Mouse (Mus musculus) G1E-ER4 (cell line): Measurements from ENCODE around the gene Gmppb. TPM values are rescaled to one million over a fixed set of nuclear protein-coding genes. Genes with fewer than 3 reads are reported as not detected.

Experiments
- GATA1 ChIP-seq: IDR thresholded peaks from one replicate; pipeline ENCODE4 v1.8.0; 2012; ENCODE audit warnings: low read length, inconsistent platforms
- polyA plus RNA-seq: library from polyadenylated mRNA; stranded (reverse); fragments of >175 nt; gene quantifications from 2 replicates; pipeline ENCODE4 v1.2.3, GENCODE M21; 2012

The Gmppb gene
- polyA plus RNA-seq: 7.7 and 10.5 TPM in 2 replicates

GRCm38 (mm10) chr9:108049016-108049455 lies at the start of gene Gmppb:
TSS of gene Gmppb (plus strand) at chr9:108049242.
- no peak for TF ChIP-seq GATA1

DNA sequence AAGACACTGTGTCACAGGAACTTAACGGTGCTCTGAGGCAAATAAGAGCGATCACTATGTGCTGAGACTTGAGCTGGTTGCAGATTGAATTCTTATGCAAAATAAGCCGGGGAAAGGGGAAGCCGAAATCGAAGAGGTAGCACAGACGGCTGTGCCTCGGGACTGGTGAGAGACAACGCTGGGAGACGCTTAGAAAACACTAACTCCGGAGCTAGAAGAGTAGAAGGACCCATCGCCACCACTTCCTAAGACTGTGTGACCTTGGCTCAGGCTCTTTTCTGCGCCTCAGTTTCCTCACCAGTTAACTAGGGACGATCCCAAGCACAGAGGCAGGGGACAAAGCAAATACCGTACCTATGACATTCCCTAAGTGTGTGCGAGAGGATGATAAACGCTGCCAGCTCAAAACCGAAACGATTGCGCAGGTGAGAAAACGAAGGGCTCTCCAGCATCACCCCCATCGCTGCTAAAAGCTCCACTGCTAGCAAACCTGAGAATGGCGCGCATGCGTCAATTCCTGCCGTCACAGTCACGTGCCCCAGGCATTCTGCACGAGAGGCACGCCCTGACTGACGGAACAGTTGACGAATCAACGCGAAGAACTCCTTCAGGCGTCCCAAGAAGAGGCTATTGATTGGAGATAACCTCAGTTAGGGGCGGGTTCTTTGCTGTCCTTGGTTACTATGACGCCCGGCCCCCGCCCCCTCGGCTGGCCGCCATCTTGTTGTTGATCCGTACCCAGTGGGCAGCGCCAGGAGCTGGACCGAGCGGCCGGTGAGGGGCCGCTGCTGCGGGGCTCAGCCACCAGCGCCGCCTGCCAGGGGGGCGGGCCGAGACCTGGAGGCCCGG lies 46.9 kb upstream of the Gmppb start, which contains the start of gene Ip6k1:
Gene Ip6k1 (plus strand): TSS at position 580 of the 849 bp plus-strand sequence.
- no peak for TF ChIP-seq GATA1

GRCm38 (mm10) chr9:108002778-108003530 lies 46.1 kb upstream of the Gmppb start:
- no peak for TF ChIP-seq GATA1

DNA sequence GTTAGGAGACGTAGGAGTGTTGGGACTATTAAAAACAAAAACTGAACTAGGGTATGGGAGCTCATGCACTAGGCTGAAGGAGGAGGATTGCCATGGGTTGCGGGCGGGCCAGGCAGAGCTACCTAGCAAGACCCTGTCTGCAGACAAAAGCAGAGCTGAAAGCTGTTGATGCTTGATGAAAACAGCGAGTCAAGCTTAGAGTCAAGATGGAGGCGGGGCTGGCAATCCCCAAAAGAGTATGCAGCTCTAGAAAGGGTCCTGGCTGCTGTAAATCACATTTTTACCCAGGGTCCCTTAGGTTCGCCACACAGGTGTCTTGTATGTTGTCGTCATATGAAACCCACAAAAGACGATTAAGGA lies 45.5 kb upstream of the Gmppb start:
- TF ChIP-seq GATA1: no peak

GRCm38 (mm10) chr9:108008041-108008440 lies 41.0 kb upstream of the Gmppb start:
- no peak for TF ChIP-seq GATA1

DNA sequence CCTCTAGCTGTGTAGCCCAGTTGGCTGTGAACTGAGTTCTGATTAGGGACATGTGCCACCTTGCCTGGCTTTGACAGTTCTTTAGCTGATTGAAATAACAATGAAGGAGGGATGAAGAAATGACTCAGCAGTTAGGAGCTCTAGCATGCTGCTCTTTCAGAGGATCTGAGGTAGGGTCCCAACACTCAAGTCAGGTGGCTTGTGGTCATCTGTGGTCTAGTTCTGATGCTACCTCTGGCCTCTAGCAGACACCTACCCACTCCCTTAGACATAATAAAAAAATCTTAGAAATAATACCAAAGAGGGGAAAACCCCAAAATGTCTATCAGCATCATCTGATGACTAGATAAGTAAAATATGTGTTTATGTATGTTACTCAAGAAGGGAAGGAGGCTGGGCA lies 38.7 kb upstream of the Gmppb start:
- TF ChIP-seq GATA1: no peak

DNA sequence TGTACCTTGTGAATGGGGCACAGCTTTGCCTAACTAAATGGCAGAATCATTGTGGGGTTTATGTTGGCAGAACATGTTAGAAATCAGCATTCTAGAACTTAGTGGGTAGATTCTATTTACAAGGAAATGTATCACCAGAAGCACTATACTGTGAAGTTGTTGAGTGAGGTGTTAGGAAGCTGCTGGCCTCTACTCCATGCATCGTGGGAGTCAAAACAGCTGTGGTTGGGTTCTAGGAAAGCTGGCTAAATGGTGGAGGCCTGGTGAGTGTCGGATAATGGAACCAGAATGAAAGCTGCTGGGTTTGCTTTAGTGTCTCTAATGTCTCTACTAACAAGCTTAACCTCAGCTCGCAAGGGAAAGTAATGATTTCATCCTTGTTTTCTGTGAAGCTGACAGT lies 31.9 kb upstream of the Gmppb start:
- TF ChIP-seq GATA1: no peak

GRCm38 (mm10) chr9:108020741-108021140 lies 28.3 kb upstream of the Gmppb start:
- no peak for TF ChIP-seq GATA1

GRCm38 (mm10) chr9:108023216-108023615 lies 25.8 kb upstream of the Gmppb start:
- no peak for TF ChIP-seq GATA1

DNA sequence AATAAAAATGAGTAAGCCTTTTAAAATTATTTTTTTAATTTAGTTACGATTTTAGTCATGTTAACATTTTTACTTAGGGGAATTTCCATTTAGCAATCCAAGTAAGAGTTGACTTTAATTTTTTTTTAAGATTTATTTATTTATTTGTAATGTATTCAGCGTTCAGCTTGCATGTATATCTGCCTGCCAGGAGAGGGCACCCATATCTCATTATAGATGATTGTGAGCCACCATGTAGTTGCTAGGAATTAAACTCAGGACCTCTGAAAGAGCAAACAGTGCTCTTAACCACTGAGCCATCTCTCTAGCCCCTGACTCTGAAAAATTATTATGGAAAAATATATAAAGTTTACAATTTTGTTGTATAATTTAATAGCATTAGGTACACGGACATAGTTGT lies 22.5 kb upstream of the Gmppb start:
- TF ChIP-seq GATA1: no peak

GRCm38 (mm10) chr9:108027867-108028266 lies 21.2 kb upstream of the Gmppb start:
- no peak for TF ChIP-seq GATA1

DNA sequence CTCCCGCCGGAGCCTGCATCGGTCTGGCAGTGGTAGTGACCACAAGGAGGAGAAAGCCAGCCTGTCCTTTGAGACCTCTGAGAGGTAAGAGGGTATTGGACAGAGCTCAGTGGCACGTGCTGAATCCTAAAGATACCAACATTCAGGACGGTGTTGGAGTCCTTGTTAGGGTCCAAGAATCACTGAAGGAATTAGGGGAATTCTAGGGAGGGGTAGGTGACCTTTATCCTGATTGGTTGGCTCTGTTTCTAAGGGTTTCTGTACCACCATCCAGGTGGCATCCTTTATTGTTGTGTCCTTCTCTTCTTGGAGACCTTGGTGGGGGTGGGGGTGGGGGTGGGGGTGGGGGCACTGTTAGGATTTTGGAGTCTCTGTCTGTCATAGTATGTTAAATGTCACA lies 16.9 kb upstream of the Gmppb start:
- TF ChIP-seq GATA1: no peak

- no peak for TF ChIP-seq GATA1
Measured at GRCm38 (mm10) chr9:108035331-108036156, 13.5 kb upstream of the Gmppb start.

DNA sequence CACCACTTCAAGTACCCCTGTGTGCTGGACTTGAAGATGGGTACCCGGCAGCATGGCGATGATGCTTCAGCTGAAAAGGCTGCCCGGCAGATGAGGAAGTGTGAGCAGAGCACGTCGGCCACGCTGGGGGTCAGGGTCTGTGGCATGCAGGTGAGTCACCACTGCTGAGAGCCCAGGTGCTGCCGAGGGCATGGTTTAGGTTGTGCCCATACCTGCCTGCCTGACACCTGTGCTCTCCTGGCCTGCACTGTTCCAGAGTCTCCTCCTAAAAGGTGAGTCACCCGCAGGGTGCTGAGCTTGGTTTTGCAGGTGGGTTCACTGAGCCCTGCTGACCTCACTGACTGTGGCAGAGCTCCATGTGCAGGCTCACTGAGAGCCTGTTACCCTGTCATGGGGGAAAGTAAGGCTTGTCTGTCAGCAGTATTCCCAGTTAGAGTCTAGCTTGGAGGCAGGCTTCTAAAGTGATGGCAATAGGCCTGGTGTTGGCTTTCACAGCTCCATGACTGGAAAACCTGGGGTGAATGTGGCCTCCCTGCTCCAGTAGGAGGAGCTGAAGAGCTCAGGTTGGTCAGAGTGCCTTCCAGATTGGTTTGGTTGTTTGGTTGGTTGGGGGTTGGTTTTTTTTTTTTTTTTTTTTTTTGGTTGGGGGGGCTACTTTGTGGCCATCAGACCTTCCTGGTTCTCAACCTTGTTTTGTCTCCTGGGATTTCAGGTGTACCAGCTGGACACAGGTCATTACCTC lies 4.1 kb upstream of the Gmppb start:
- TF ChIP-seq GATA1: no peak

DNA sequence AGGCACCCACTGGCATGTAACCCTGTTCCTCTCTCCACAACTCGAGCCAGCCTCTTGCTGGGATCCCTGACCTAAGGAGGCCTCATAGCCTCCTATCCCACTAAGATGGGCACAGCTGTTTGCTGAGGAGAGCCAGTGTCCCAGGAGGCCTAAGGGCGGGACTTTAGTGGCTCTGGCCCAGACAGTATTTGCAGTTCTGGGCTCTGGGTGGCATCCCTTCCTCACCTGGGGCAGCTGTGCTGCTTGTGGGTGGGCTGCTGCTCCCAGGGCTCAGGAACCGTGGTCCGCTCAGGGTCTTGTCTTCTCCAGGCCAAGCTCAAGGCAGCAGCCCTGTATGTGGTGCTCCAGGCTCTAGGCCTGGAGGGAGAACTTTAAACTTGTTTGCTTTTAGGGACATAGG lies 2.5 kb upstream of the Gmppb start:
- TF ChIP-seq GATA1: no peak
